Mouse (Mus musculus): ENCODE data around the gene Iqschfp. TPM values are rescaled to one million over a fixed set of nuclear protein-coding genes. Genes with fewer than 3 reads are reported as not detected.

The Iqschfp gene
- polyA plus RNA-seq, 1 experiment = not detected

DNA sequence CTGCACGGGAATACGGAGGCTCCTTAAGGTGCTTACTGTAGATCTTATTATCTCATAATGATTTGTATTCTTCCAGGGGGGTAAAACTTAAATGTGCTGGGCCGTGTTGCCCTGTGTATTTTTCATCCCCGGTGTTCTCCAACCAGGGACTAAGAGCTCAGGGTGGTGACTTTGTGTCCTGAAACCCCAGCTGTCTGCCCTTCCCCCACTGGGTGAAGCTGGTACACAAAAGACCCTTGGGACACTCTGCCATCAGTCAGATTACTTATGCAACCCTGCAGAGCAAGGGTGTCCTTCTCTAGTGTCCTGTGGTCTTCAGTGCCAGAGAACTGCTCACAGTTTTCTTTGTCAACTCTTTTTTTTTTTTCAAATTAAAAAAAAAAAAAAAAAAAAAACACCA lies 693.2 kb downstream of the Iqschfp start:
- TF ChIP-seq POLR2A (IDR thresholded peaks at IDR 0.05; ENCODE audit: insufficient read depth, low read depth, low read length) = no peak
- no peak for TF ChIP-seq CTCF (IDR thresholded peaks at IDR 0.05; ENCODE audit: insufficient read depth, low read depth, low read length)
- H3K27ac ChIP-seq (ENCODE audit: insufficient read depth, low read depth, low read length) = no peak overlapping the region
- H3K4me1 ChIP-seq (ENCODE audit: control insufficient read depth, insufficient read depth, low read length) = peaks cover 36% of the 10 kb centered on the region
- WGBS = 70% methylated on average over 4 of the region's 4 CpGs
- H3K4me3 ChIP-seq (ENCODE audit: insufficient read depth, low read depth, low read length) = no peak overlapping the region

DNA sequence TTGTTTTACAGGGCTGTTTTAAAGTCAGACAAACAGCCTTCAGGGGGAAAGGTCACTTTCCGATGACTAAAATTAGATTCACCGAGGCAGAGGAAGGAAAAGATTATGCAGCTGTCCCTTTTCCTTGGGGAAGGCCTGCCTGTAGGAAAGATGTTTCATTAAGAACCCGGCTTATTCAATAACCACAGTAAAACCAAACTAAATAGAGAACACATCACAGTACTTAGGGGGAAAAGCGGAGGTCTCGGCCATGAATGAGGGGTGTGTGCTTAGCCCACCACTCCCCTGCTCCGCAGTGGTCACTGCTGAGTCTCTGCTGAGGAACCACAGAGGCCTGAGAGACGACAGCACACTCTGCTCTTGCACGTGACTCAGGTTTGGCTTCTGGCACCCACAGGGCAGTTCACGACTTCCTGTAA lies 694.6 kb downstream of the Iqschfp start:
- Histone ChIP-seq H3K4me1 (ENCODE audit: control insufficient read depth, insufficient read depth, low read length) (peaks cover 35% of the 10 kb centered on the region), H3K27ac (ENCODE audit: insufficient read depth, low read depth, low read length) (no peak overlapping the region), H3K4me3 (ENCODE audit: insufficient read depth, low read depth, low read length) (no peak overlapping the region)
- TF ChIP-seq POLR2A (IDR thresholded peaks at IDR 0.05; ENCODE audit: insufficient read depth, low read depth, low read length) (no peak), CTCF (IDR thresholded peaks at IDR 0.05; ENCODE audit: insufficient read depth, low read depth, low read length) (no peak)
- 64% methylated on average over 9 of the region's 9 CpGs for WGBS

DNA sequence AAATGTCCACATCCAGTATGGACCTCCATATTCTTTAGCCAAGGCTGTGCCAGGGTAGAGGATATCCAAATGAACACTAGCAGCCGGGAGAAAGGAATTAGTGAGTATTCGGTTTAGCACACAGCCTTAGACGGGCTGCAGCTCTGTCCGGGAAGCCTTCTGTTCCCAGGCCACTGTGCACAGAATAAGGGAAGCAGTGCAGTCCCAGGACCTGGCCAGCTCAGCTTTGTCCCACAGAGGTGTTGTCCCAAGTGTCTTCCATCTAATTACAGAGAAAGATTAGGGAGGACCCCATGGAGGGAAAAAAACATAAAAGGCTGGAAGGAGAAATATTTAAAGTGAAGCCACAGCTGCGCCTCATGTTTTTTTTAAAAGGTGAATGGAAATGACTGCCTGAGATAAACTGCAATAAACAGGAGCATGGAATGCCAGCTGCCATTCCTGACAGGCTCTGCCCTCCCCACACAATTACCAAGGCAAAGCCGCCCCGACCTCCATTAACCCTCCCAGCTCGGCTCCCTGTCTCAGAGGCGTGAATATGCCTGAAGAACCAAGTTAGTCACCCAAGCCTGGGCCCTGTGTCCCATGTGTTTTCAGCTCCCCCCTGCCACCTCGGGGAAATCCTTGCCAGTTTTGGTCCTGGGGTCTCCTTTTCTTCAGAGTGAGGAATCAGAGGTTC lies 695.7 kb downstream of the Iqschfp start:
- Histone ChIP-seq H3K4me1 (ENCODE audit: control insufficient read depth, insufficient read depth, low read length) (peaks cover 28% of the 10 kb centered on the region), H3K27ac (ENCODE audit: insufficient read depth, low read depth, low read length) (0 out of 2 replicates have a peak overlapping the region, but pooled peaks have one; percentile 21), H3K4me3 (ENCODE audit: insufficient read depth, low read depth, low read length) (no peak overlapping the region)
- WGBS = 71% methylated on average over 10 of the region's 10 CpGs
- TF ChIP-seq CTCF (IDR thresholded peaks at IDR 0.05; ENCODE audit: insufficient read depth, low read depth, low read length) = no peak
- TF ChIP-seq POLR2A (IDR thresholded peaks at IDR 0.05; ENCODE audit: insufficient read depth, low read depth, low read length) = no peak

DNA sequence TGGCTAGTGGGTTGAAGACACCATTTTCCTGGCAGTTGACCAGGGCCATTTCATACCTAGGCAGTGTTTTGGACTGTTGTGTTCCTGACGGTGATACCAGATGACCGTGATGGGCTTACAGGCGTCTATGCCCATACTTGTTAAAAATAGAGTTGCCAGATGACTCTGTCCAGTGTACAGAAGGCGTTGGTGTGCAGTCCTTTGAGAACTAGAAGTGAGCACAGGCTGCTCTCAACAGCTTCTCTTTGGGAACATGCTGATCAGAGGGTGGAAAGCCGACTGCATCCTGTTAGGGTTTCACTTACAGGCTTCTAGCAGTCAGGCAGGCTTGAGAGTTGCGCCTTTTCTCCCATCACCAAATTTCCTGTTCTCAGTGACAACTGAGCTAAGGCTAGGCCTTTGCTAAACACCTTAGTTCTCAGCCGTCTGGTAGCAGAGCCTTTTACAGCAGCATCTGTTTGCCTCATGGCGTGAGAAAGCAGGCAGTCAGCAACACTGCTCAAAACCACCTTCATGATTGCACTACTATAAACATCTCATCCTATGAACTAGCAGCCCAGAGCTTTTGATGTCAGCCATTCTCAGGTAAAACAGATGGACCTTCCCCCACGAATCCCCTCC lies 697.3 kb downstream of the Iqschfp start:
- TF ChIP-seq CTCF (IDR thresholded peaks at IDR 0.05; ENCODE audit: insufficient read depth, low read depth, low read length) (no peak), POLR2A (IDR thresholded peaks at IDR 0.05; ENCODE audit: insufficient read depth, low read depth, low read length) (no peak)
- no peak overlapping the region for H3K27ac ChIP-seq (ENCODE audit: insufficient read depth, low read depth, low read length)
- 79% methylated on average over 9 of the region's 9 CpGs for WGBS
- peaks cover 18% of the 10 kb centered on the region for H3K4me1 ChIP-seq (ENCODE audit: control insufficient read depth, insufficient read depth, low read length)
- H3K4me3 ChIP-seq (ENCODE audit: insufficient read depth, low read depth, low read length) = no peak overlapping the region

DNA sequence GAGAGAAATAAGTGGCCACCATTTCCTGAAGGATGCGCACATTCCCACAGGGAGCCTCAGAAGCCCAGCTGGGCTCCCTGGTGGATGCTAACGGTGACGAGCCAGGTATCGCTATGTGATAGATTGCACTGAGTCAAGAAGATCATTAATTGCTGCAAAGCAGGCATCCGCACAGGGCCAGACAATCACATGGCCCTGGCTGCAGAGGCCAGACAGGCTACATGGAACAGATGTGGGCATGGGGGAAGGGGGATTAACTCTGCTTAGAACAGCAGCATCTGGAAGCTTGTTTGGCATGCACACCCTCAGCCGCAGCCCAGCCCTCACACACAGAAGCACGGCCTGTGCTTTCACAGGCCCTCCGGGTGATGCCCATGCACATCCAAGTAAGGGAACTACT lies 698.4 kb downstream of the Iqschfp start:
- peaks cover 18% of the 10 kb centered on the region for H3K4me1 ChIP-seq (ENCODE audit: control insufficient read depth, insufficient read depth, low read length)
- H3K4me3 ChIP-seq (ENCODE audit: insufficient read depth, low read depth, low read length) = no peak overlapping the region
- WGBS = 73% methylated on average over 8 of the region's 8 CpGs
- no peak for TF ChIP-seq POLR2A (IDR thresholded peaks at IDR 0.05; ENCODE audit: insufficient read depth, low read depth, low read length)
- TF ChIP-seq CTCF (IDR thresholded peaks at IDR 0.05; ENCODE audit: insufficient read depth, low read depth, low read length) = no peak
- H3K27ac ChIP-seq (ENCODE audit: insufficient read depth, low read depth, low read length) = no peak overlapping the region

DNA sequence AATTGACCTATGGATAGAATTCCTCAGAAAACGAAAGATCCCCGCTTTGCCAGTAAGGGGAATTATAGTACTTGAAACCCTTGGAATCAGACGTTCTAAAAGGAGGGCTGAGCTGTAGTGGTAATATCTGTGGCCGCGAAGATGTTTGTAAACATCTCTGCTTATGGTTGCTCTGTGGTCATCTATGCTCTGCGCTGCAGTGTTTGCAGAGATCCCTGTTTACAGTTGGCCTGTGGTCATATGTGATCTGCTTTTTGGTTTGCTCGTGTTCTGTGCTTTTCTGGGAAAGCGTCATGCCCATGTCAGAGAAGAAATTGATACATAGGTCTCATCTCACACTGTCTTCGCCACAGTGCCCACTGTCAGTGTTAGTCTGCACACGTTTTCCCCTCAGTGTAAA lies 700.5 kb downstream of the Iqschfp start:
- Histone ChIP-seq H3K4me3 (ENCODE audit: insufficient read depth, low read depth, low read length) (no peak overlapping the region), H3K27ac (ENCODE audit: insufficient read depth, low read depth, low read length) (no peak overlapping the region), H3K4me1 (ENCODE audit: control insufficient read depth, insufficient read depth, low read length) (peaks cover 13% of the 10 kb centered on the region)
- TF ChIP-seq POLR2A (IDR thresholded peaks at IDR 0.05; ENCODE audit: insufficient read depth, low read depth, low read length) = no peak
- TF ChIP-seq CTCF (IDR thresholded peaks at IDR 0.05; ENCODE audit: insufficient read depth, low read depth, low read length) = no peak
- WGBS = 86% methylated on average over 10 of the region's 10 CpGs

DNA sequence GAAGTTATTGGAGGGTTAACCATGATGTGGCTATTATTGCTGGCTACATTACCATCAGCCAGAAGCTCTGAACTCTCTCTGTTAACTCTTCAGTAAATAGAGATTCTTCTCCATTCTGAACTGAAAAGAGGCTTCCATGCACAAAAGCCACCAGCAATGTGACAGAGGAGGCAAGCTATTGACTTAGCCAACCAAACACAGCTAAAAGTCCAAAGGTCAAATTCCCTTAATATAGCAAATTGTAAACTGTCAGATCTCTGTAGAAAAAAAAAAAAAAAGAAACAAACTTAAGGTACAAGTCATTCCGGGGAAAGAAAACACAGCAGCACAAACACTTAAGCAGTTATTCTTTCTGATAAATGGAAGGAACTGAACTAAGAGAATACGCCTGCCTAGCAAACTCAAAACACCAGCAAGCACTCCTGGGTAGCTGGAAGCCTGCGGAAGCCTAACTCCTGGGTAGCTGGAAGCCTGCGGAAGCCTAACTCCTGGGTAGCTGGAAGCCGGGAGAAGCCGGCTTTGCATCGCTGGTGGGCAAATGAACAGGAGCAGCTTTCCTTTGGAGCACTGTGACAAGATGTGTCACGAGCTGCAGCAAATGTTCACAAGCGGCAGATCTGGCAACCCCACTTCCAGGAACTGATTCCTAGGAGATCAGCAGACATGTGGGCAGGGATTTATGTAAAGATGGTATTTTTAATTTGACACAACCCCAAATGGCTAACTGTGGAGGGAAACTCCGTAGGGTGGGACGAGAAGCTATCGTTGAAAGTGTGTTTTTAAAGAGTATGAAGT lies 701.2 kb downstream of the Iqschfp start:
- WGBS = 47% methylated on average over 12 of the region's 12 CpGs
- Histone ChIP-seq H3K27ac (ENCODE audit: insufficient read depth, low read depth, low read length) (no peak overlapping the region; the same call in 1 of the 2 replicates), H3K4me1 (ENCODE audit: control insufficient read depth, insufficient read depth, low read length) (peaks cover 10% of the 10 kb centered on the region), H3K4me3 (ENCODE audit: insufficient read depth, low read depth, low read length) (0 out of 2 replicates have a peak overlapping the region, but pooled peaks have one; percentile 13)
- TF ChIP-seq POLR2A (IDR thresholded peaks at IDR 0.05; ENCODE audit: insufficient read depth, low read depth, low read length) (no peak), CTCF (IDR thresholded peaks at IDR 0.05; ENCODE audit: insufficient read depth, low read depth, low read length) (no peak)

DNA sequence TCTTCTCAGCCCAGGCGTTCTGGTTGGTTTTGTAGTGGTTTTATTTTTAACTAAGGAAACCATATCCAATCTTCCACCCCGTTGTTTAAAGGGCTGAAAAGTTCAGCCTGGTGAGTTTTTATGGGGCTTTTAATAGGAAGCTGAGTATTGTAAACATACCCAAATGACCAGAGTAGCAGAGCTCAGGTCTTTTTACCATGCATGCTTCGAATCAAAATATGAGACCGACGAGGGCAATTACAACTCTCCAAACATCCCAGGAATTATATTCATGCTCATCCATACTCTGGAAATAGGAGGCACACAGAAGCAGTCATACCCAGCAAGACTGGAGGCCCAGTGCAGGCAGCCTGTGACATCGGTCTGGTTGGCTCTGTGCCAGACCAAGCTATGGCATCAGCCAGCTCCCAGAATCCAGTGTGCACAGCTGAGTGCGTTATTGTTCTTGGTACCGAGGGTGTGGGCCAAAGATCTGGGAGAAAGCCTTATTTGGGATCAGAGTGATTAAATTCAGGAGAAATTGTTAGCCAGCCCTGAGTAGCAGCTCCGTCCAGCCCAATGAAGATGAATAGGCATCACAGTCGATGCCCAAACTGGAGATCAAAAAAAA lies 703.4 kb downstream of the Iqschfp start:
- WGBS = 44% methylated on average over 10 of the region's 10 CpGs
- Histone ChIP-seq H3K4me3 (ENCODE audit: insufficient read depth, low read depth, low read length) (no peak overlapping the region), H3K4me1 (ENCODE audit: control insufficient read depth, insufficient read depth, low read length) (peaks cover 8% of the 10 kb centered on the region), H3K27ac (ENCODE audit: insufficient read depth, low read depth, low read length) (no peak overlapping the region)
- TF ChIP-seq POLR2A (IDR thresholded peaks at IDR 0.05; ENCODE audit: insufficient read depth, low read depth, low read length) = no peak
- no peak for TF ChIP-seq CTCF (IDR thresholded peaks at IDR 0.05; ENCODE audit: insufficient read depth, low read depth, low read length)
